Mouse (Mus musculus) WW6 (cell line): Measurements from ENCODE around the gene Klk1b11.
"Not testable (repeated sequence)": the region's sequence is repeated elsewhere in the genome, so short reads cannot be mapped to it uniquely, and the experiment has no call there.

Experiments
- DNase-seq: peaks from one replicate; pipeline ENCODE4 v3.0.0-alpha.2; 2013; ENCODE audit warnings: low read depth, low spot score

The Klk1b11 gene

DNA sequence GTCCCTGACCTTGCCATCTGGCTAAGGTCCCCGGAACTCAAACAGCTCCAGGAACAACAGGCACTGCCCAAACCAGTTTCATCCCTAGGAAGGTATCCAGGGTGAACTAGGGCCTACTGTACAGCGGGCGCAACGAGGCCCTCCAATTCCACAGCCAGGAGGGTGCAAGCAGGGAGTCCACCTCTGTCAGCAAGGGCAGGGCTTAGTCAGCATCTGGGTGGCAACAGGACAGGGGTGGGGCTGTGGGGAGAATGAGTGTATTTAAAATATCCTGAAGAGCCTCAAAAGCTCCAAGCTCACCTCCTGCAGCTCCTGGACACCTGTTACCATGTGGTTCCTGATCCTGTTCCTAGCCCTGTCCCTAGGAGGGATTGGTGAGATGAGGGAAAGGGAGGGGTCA lies at the start of gene Klk1b11:
TSS of gene Klk1b11 (plus strand) at position 301 of the 400 bp plus-strand sequence.
- DNase-seq: not testable (repeated sequence)

DNA sequence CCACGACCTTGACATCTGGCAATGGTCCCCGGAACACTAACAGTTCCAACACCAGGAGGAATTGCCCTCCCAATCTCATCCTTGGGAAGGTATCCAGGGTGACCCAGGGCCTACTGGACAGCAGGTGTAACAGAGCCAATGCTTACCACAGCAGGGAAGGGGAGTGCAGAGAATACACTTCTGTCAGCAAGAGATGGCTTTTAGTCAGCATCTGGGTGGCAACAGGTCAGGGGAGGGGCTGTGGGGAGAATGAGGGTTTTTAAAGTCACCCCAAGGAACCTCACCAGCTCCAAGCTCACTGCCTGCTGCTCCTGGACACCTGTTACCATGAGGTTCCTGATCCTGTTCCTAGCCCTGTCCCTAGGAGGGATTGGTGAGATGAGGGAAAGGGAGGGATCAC lies 45.3 kb upstream of the Klk1b11 start, which contains the start of gene Klk1b8:
TSS of gene Klk1b8 (plus strand) at position 301 of the 400 bp plus-strand sequence.
- DNase-seq: no peak

DNA sequence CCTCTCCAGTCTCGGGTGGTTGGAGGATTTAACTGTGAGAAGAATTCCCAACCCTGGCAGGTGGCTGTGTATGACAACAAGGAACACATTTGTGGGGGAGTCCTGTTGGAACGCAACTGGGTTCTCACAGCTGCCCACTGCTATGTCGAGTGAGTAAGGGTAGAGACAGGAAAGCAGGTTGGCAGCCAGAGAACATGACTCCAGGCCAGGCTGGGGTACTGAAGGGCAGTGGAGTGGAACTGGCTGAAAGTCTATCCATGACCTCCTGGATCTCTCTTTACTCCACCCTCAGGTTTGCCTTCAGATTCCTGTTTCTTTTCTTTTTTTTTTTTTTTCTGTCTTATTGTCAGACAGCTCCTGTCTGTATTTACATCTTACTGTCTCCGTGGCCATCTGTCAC lies 43.0 kb upstream of the Klk1b11 start:
- no peak for DNase-seq

DNA sequence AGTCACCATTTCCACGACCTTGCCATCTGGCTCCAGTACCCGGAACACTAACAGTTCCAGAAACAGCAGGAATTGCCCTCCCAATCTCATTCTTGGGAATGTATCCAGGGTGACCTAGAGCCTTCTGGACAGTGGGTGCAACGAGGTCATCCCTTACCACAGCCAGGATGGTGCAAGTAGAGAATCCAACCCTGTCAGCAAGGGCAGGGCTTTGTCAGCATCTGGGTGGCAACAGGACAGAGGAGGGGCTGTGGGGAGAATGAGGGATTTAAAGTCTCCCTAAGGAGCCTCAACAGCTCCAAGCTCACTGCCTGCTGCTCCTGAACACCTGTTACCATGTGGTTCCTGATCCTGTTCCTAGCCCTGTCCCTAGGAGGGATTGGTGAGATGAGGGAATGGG lies 29.2 kb upstream of the Klk1b11 start, which contains the start of gene Klk1b1:
TSS of gene Klk1b1 (plus strand) at position 301 of the 400 bp plus-strand sequence.
- no peak for DNase-seq

DNA sequence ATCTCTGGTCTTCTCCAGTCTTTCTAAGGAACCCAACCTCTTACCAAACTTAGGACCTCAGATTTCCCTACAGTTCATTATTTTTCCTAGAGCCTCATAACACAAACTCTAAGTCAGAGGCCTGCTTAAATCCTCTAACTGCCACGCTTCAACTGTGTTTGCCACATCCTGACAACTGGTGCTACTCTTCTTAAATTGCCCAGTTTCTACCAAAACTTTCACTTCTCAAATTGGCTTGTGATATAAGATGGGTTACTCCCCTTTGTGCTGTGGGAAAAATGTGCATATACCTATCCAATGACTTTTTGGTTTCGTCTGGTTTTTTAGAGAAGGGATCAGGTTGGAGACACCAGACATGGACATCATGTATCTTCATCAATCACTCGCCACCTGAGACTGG lies 28.6 kb upstream of the Klk1b11 start:
- DNase-seq: no peak

DNA sequence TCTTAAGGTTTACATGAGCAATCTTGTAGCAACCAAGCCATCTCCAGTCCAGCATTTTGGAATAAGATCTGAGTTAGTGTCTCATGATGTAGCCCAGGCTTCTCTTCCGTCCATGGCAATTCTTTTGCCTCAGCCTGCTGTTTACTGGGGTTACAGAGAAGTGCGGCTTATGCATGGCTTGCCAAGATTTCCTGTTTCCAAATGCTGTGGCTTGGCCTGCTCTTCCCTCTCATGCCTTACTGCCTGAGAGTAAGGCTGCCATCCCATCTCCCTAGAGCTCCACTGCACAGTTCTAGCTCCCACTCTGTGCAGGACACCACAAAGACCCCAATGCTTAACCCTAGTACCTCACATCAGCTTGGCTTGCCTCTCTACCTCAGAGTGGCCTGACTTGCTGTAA lies 28.1 kb upstream of the Klk1b11 start:
- no peak for DNase-seq

DNA sequence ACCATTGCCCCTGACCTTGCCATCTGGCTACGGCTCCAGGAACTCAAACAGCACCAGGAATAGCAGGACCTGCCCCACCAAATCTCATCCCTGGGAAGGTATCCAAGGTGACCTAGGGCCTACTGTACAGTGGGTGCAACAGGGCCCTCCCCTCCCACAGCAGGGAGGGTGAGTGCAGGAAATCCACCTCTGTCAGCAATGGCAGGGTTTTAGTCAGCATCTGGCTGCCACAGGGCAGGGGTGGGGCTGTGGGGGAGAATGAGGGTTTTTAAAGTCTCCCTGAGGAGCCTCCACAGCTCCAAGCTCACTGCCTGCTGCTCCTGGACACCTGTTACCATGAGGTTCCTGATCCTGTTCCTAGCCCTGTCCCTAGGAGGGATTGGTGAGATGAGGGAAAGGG lies 19.9 kb upstream of the Klk1b11 start, which contains the start of gene Klk1b9:
TSS of gene Klk1b9 (plus strand) at position 301 of the 400 bp plus-strand sequence.
- not testable (repeated sequence) for DNase-seq

DNA sequence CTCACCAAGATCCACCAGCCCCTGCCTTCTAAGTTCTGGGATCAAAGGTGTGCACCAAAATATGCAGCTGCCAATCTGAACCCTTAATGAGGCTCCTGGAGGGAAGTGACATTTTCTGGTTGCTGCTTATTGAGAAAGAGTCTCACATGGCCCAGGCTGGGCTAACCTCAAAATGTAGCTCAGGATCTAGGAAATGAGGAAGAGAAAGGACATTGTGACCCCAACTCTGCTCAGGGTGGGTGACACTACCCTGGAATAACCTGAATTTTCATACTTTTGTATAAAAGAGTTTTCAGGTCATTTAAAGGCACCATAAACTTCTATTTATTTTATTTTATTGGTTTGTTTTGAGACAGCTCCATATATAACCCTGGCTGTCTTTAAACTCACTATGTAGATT lies 10.0 kb upstream of the Klk1b11 start:
- DNase-seq: no peak

DNA sequence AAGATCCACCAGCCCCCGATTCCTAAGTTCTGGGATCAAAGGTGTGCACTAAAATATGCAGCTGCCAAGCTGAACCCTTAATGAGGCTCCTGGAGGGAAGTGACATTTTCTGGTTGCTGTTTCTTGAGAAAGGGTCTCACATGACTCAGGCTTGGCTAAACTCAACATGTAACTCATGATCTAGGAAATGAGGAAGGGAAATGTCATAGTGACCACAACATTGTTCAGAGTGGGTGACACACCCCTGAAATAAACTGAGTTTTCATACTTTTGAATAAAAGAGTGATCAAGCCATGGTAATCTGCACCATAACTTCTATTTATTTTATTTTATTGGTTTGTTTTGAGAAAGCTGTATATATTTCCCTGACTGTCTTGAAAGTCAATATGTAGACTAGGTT lies 856 bp upstream of the Klk1b11 start:
- DNase-seq: not testable (repeated sequence)

DNA sequence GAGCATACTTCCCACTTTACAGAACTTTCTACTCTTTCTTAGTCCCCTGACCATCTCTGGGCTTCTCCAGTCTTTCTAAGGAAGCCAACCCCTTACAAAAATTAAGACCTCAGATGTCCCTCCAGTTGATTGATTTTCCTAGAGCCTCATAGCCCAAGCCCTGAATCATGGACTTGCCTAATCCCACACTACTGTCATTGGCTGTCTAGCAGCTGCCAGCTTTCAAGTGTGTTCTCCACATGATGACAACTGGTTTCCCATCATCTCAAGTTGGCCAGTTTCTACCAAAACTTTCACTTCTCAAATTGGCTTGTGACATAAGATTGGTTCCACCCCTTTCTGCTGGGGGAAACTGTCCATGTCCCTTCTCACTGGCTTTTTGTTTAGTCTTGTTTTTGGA lies 9.2 kb downstream of the Klk1b11 start:
- no peak for DNase-seq

DNA sequence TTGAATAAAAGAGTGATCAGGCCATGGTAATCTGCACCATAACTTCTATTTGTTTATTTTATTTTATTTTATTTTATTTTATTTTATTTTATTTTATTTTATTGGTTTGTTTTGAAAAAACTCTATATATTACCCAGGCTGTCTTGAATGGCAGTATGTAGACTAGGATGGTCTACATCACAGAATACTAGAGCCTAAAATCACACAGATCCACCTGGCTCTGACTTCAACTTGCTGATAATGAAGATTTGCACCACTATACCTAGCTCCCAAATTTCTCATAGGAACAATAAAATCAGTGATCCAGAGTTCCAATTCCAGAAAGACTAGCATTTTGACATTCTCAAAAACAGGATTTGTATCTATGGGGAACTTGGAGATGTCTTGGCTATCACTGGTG lies 16.2 kb downstream of the Klk1b11 start, which contains the start of gene Klk1b26:
TSS of gene Klk1b26 (plus strand) at position 301 of the 400 bp plus-strand sequence.
- not testable (repeated sequence) for DNase-seq

DNA sequence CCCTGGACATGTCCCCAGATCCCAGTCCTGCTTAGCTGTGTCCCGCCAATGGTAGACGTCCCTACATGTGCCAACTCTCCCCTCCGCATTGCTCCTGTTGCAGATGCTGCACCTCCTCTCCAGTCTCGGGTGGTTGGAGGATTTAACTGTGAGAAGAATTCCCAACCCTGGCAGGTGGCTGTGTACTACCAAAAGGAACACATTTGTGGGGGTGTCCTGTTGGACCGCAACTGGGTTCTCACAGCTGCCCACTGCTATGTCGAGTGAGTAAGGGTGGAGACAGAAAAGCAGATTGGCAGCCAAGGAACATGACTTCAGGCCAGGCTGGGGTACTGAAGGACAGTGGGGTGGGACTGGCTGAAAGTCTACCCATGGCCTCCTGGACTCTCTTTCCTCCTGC lies 19.0 kb downstream of the Klk1b11 start:
- not testable (repeated sequence) for DNase-seq

DNA sequence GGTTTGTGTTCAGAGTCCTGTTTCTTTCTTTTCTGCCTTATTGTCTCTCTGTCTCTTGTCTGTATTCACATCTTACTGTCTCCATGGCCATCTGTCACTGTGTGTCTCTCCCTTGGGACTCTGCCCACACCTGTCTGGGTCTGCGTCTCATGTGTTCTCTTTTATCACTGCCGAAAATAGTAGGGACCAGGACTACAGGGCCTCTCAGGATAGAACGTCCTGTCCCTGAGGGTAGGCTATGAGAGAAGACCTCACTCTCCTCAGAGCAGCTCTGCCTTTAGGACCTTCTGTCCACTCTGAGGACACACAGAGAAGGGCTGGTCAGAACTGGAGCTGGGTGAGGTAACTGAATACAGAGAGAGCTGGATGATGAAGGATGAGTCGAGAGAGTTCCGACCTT lies 19.4 kb downstream of the Klk1b11 start:
- no peak for DNase-seq
